Mouse (Mus musculus): ENCODE measurements around the gene Med8.

Gene Med8

DNA sequence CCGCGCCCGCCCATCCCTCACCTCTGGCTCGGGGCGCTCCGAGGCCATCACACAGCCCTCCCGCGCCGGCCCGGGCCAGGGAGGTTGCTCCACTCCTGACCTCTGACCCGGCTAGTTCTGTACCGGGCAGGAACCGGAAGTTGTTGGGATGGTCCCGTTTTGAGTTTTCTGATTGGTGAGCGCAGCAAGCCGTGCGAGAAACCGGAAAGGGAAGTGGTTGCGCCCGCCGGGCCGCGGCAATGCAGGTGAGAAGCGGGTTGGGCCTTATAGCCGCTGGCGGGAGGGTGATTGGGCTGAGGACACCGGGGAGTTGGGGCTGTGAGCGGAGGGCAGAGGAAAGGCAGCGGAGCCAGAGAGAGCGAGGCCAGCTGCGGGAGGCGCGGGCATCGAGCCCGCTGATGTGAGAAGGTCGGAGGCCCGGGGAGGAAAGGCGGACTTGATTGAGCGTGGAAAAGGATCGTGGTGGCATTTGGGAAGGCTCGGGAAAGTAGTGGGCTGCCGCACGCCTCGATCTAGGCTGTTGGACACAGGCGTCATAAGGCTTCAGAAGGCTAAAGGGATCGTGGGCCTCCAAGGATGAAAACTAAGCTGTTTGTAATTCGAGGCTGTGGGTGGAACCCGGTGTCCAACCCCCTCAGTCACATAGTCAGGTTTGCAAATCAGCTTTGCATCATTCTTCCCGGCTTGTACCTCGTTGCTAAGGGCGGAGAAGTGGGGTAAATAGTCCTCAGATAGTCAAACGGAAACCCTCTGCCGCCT lies at the start of gene Med8, which contains the start of gene Szt2:
TSS of gene Med8 (plus strand) at position 196 of the 759 bp plus-strand sequence.
TSS of gene Szt2 (minus strand) at position 132 of the 759 bp plus-strand sequence.
- in situ Hi-C loops (cut with MboI, MseI), result no loop called here

- in situ Hi-C loops (cut with MboI, MseI), result no loop called here
These were observed 49.0 kb upstream of the Med8 start for GRCm38 (mm10) chr4:118359896-118360720.

GRCm38 (mm10) chr4:118361451-118361850 lies 47.7 kb upstream of the Med8 start:
- in situ Hi-C loops (cut with MboI, MseI), result no loop called here

DNA sequence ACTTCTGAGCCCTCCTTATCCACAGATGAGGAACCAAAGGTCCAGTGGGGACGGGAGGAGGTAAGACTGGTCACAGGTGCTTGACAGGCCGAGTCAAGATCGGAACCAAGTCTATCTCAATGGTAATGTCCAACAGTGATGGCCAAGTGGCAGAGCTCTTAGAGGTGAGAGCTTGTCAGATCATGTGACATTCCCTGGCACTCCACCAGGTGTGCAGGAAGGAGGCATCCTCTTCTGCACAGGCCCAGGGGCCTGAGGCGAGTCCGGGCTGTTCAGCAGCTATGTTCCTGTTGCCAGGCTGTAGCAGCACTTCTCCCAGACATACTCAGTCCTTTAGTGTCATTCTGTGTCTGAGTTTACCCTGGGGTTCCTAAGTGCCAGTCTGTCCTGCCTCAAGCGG lies 46.3 kb upstream of the Med8 start:
- in situ Hi-C loops (cut with MboI, MseI), result no loop called here

DNA sequence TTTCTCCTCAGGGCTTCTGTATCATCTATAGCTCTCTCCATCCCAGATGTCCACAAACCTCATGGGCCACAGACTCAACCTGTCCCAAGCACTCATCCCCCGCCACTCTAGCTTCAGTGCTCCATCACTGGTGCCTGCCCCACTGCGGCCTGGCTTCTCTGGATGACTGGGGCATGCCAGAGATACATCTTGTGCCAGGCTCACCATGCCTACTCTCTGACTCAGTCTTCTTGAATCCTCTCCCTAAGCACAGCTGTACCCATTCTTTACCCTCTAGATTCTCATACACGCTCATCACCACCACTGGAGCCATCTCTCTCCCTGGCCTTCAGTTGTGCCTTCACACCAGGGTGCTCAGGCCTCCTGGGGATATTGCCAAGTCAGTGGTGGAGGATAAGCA lies 45.2 kb upstream of the Med8 start:
- in situ Hi-C loops (cut with MboI, MseI), result no loop called here

- in situ Hi-C loops (cut with MboI, MseI), result no loop called here
These were observed 44.5 kb upstream of the Med8 start for GRCm38 (mm10) chr4:118364641-118365040.

DNA sequence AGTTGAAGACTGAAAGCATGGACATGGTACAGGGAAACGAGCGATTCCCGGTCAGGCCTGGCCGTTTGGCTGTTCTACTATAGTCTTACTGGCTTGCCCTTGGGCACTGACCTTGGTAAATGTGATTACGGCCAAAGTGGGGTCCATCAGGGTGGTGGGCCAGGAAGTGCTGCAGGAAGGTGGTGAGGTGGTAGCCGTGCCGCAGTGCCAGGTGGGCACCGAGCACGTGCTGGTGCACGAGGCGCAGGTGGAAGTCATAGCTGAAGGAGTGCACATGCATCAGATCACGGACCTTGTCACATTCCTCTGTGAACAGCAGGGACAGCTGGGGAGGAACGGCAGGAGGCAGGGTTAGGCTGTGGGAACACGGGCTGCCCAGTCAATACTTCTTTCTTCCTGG lies 43.1 kb upstream of the Med8 start:
- in situ Hi-C loops (cut with MboI, MseI), result no loop called here

GRCm38 (mm10) chr4:118367551-118367950 lies 41.6 kb upstream of the Med8 start:
- in situ Hi-C loops (cut with MboI, MseI), result no loop called here

DNA sequence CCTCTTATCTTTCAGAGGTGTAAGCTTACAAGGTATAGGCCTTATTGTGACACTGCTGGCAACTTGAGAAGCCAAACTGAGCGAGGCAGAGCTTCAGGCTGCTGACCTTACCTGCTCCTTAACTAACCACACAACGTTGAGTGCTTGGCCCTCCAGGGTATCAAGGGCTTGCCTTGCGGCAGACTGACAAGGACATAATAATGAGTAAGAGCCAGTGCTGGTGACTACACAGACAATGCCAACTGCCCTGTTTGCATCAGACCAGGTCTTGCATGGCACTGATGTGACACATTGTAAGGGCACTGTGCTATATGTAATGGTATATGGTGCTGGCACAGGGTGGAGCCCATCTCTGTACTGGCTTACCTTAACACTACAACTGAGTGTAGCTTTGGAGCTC lies 40.5 kb upstream of the Med8 start:
- in situ Hi-C loops (cut with MboI, MseI), result no loop called here

GRCm38 (mm10) chr4:118371822-118372221 lies 37.3 kb upstream of the Med8 start:
- in situ Hi-C loops (cut with MboI, MseI), result no loop called here

GRCm38 (mm10) chr4:118375999-118376398 lies 33.1 kb upstream of the Med8 start:
- in situ Hi-C loops (cut with MboI, MseI), result no loop called here

GRCm38 (mm10) chr4:118383271-118383670 lies 25.9 kb upstream of the Med8 start:
- in situ Hi-C loops (cut with MboI, MseI), result no loop called here

- in situ Hi-C loops (cut with MboI, MseI), result no loop called here
These were observed 21.8 kb upstream of the Med8 start for GRCm38 (mm10) chr4:118387316-118387715.

GRCm38 (mm10) chr4:118390146-118390545 lies 19.0 kb upstream of the Med8 start:
- in situ Hi-C loops (cut with MboI, MseI), result no loop called here

- in situ Hi-C loops (cut with MboI, MseI), result no loop called here
These were observed 14.6 kb upstream of the Med8 start for GRCm38 (mm10) chr4:118394505-118394904.

GRCm38 (mm10) chr4:118395289-118395688 lies 13.8 kb upstream of the Med8 start:
- in situ Hi-C loops (cut with MboI, MseI), result no loop called here

GRCm38 (mm10) chr4:118396433-118396832 lies 12.7 kb upstream of the Med8 start:
- in situ Hi-C loops (cut with MboI, MseI), result no loop called here

- in situ Hi-C loops (cut with MboI, MseI), result no loop called here
These were observed 10.7 kb upstream of the Med8 start for GRCm38 (mm10) chr4:118398400-118398799.

DNA sequence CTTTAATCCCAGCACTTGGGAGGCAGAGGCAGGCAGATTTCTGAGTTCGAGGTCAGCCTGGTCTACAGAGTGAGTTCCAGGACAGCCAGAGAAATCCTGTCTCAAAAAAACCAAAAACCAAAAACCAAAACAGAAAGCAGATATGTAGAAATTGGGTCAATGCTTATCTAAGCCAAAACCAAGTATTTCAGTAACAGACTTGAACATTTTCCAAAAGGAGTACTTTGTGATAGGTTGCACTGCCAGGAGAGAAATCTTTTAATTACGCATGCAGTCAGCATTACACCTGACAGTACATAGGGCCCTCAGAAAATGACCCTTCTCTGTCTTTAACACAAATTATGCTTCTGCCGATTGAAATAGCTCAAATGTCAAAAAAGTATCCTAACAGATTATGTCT lies 7.7 kb upstream of the Med8 start:
- in situ Hi-C loops (cut with MboI, MseI), result no loop called here

- in situ Hi-C loops (cut with MboI, MseI), result no loop called here
These were observed 7.2 kb upstream of the Med8 start for GRCm38 (mm10) chr4:118401918-118402317.

DNA sequence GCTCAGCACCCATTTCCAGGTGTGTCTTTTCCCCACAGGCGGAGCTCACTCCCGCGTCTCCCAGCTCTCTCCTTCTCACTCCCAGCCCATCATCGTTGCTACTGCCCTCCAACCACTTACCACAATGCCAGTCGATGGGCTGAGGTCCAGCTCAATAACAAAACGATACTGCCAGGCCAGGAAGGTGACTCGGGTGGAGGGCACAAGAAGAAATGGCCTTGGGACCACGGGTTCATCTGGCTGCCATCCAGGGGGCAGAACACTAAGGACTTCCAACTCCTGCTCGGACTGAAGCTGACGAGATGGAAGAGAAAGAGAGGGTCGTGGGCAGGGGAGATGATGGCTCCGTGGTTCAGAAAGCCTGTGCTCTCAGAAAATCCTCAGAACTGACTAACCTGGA lies 6.4 kb upstream of the Med8 start:
- in situ Hi-C loops (cut with MboI, MseI), result no loop called here

DNA sequence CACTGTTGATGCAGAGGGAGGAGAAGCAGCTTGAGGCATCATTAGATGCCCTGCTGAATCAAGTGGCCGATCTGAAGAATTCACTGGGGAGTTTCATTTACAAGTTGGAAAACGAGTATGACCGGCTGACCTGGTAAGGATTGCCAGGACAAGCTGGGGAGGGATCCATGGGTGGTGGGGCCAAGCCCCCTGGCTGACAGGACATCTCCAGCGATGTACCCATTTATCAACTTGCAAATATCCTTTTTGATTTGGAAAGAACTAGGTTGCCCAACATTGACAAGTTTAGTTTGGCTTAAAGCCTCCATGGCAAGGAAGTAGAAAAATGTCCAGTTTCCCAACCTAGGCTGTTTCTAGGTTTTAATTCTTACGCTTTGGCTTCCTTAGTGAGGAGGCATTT lies 1.7 kb downstream of the Med8 start:
- in situ Hi-C loops (cut with MboI, MseI), result no loop called here

GRCm38 (mm10) chr4:118413553-118413952 lies 4.4 kb downstream of the Med8 start:
- in situ Hi-C loops (cut with MboI, MseI), result no loop called here

All from T-helper 1 cell (primary cell).